Mouse (Mus musculus): ENCODE data around the gene Prokr1. TPM values are rescaled to one million over a fixed set of nuclear protein-coding genes. Genes with fewer than 3 reads are reported as not detected.

Prokr1 gene
- polyA plus RNA-seq, 1 experiment from 2014 or later: 7.0 TPM

- H3K4me2 ChIP-seq (ENCODE audit: low read depth, low read length): no peak overlapping the region
- H3K9me3 ChIP-seq (replicated peaks; ENCODE audit: control insufficient read depth, low read length): no peaks in the 10 kb centered on the region
- no peak overlapping the region for H3K27ac ChIP-seq (ENCODE audit: low read length)
- H3K27me3 ChIP-seq (ENCODE audit: control insufficient read depth, insufficient read depth, low read depth, low read length): 0 out of 2 replicates have a peak, but pooled peaks cover 2% of the 10 kb centered on the region
- no peaks in the 10 kb centered on the region for H3K36me3 ChIP-seq (ENCODE audit: control insufficient read depth, insufficient read depth)
- ATAC-seq (ENCODE audit: low read depth): no peak
- H3K4me3 ChIP-seq (ENCODE audit: low read depth, low read length): no peak overlapping the region
- H3K4me1 ChIP-seq (ENCODE audit: control insufficient read depth, low read depth, low read length): no peaks in the 10 kb centered on the region; the same call in 1 of the 2 replicates
- H3K9ac ChIP-seq (ENCODE audit: low read depth, low read length): no peak overlapping the region
- WGBS (ENCODE audit: insufficient replicate concordance): 49% methylated on average over 11 of the region's 11 CpGs
These were observed 24.5 kb upstream of the Prokr1 start for GRCm38 (mm10) chr6:87614794-87615695.

GRCm38 (mm10) chr6:87599825-87600224 is 9.3 kb upstream of the Prokr1 start:
- Histone ChIP-seq H3K27me3 (ENCODE audit: control insufficient read depth, insufficient read depth, low read depth, low read length) (peaks cover 3% of the 10 kb centered on the region), H3K4me3 (ENCODE audit: low read depth, low read length) (no peak overlapping the region), H3K4me2 (ENCODE audit: low read depth, low read length) (no peak overlapping the region), H3K36me3 (ENCODE audit: control insufficient read depth, insufficient read depth) (no peaks in the 10 kb centered on the region), H3K27ac (ENCODE audit: low read length) (no peak overlapping the region), H3K4me1 (ENCODE audit: control insufficient read depth, low read depth, low read length) (no peaks in the 10 kb centered on the region), H3K9ac (ENCODE audit: low read depth, low read length) (no peak overlapping the region), H3K9me3 (replicated peaks; ENCODE audit: control insufficient read depth, low read length) (no peaks in the 10 kb centered on the region)
- ATAC-seq (ENCODE audit: low read depth): no peak

- 48% methylated on average over 10 of the region's 10 CpGs for WGBS (ENCODE audit: insufficient replicate concordance)
- Histone ChIP-seq H3K36me3 (ENCODE audit: control insufficient read depth, insufficient read depth) (no peaks in the 10 kb centered on the region), H3K27me3 (ENCODE audit: control insufficient read depth, insufficient read depth, low read depth, low read length) (no peaks in the 10 kb centered on the region; the same call in 1 of the 2 replicates), H3K4me2 (ENCODE audit: low read depth, low read length) (no peak overlapping the region), H3K9me3 (replicated peaks; ENCODE audit: control insufficient read depth, low read length) (no peaks in the 10 kb centered on the region), H3K27ac (ENCODE audit: low read length) (no peak overlapping the region), H3K4me1 (ENCODE audit: control insufficient read depth, low read depth, low read length) (no peaks in the 10 kb centered on the region), H3K9ac (ENCODE audit: low read depth, low read length) (no peak overlapping the region), H3K4me3 (ENCODE audit: low read depth, low read length) (no peak overlapping the region)
- no peak for ATAC-seq (ENCODE audit: low read depth)
These were observed 6.7 kb upstream of the Prokr1 start for GRCm38 (mm10) chr6:87597116-87597833.

GRCm38 (mm10) chr6:87594188-87594587 is 3.6 kb upstream of the Prokr1 start:
- Histone ChIP-seq H3K27me3 (ENCODE audit: control insufficient read depth, insufficient read depth, low read depth, low read length) (no peaks in the 10 kb centered on the region), H3K4me3 (ENCODE audit: low read depth, low read length) (no peak overlapping the region), H3K27ac (ENCODE audit: low read length) (no peak overlapping the region), H3K4me1 (ENCODE audit: control insufficient read depth, low read depth, low read length) (peaks cover 18% of the 10 kb centered on the region), H3K4me2 (ENCODE audit: low read depth, low read length) (no peak overlapping the region), H3K9ac (ENCODE audit: low read depth, low read length) (no peak overlapping the region), H3K36me3 (ENCODE audit: control insufficient read depth, insufficient read depth) (no peaks in the 10 kb centered on the region), H3K9me3 (replicated peaks; ENCODE audit: control insufficient read depth, low read length) (no peaks in the 10 kb centered on the region)
- WGBS (ENCODE audit: insufficient replicate concordance): 54% methylated on average over 6 of the region's 6 CpGs
- no peak for ATAC-seq (ENCODE audit: low read depth)

GRCm38 (mm10) chr6:87589718-87590393 is 687 bp downstream of the Prokr1 start:
- no peaks in the 10 kb centered on the region for H3K9me3 ChIP-seq (replicated peaks; ENCODE audit: control insufficient read depth, low read length)
- H3K27me3 ChIP-seq (ENCODE audit: control insufficient read depth, insufficient read depth, low read depth, low read length): peaks cover 8% of the 10 kb centered on the region
- 0 out of 2 replicates have a peak, but pooled peaks cover 3% of the 10 kb centered on the region for H3K36me3 ChIP-seq (ENCODE audit: control insufficient read depth, insufficient read depth)
- H3K4me3 ChIP-seq (ENCODE audit: low read depth, low read length): peak overlapping the region; percentile 68
- 13% methylated on average over 12 of the region's 12 CpGs for WGBS (ENCODE audit: insufficient replicate concordance)
- peak overlapping the region; percentile 89 for H3K4me2 ChIP-seq (ENCODE audit: low read depth, low read length)
- peak overlapping the region; percentile 47 for H3K27ac ChIP-seq (ENCODE audit: low read length)
- H3K4me1 ChIP-seq (ENCODE audit: control insufficient read depth, low read depth, low read length): peaks cover 37% of the 10 kb centered on the region
- H3K9ac ChIP-seq (ENCODE audit: low read depth, low read length): peak overlapping the region; percentile 79
- peak; percentile 68 for ATAC-seq (ENCODE audit: low read depth)

- Histone ChIP-seq H3K9ac (ENCODE audit: low read depth, low read length) (peak overlapping the region; percentile 38), H3K36me3 (ENCODE audit: control insufficient read depth, insufficient read depth) (peaks cover 3% of the 10 kb centered on the region), H3K4me1 (ENCODE audit: control insufficient read depth, low read depth, low read length) (peaks cover 53% of the 10 kb centered on the region), H3K27me3 (ENCODE audit: control insufficient read depth, insufficient read depth, low read depth, low read length) (peaks cover 7% of the 10 kb centered on the region), H3K4me3 (ENCODE audit: low read depth, low read length) (no peak overlapping the region), H3K4me2 (ENCODE audit: low read depth, low read length) (peak overlapping the region; percentile 38), H3K9me3 (replicated peaks; ENCODE audit: control insufficient read depth, low read length) (no peaks in the 10 kb centered on the region), H3K27ac (ENCODE audit: low read length) (peak overlapping the region; percentile 98)
- ATAC-seq (ENCODE audit: low read depth): no peak
- WGBS (ENCODE audit: insufficient replicate concordance): 82% methylated on average over 7 of the region's 7 CpGs
These were observed 6.6 kb downstream of the Prokr1 start for GRCm38 (mm10) chr6:87583991-87584390.

GRCm38 (mm10) chr6:87583183-87583611 is 7.3 kb downstream of the Prokr1 start:
- peak; percentile 98 for ATAC-seq (ENCODE audit: low read depth)
- Histone ChIP-seq H3K4me1 (ENCODE audit: control insufficient read depth, low read depth, low read length) (peaks cover 53% of the 10 kb centered on the region), H3K4me2 (ENCODE audit: low read depth, low read length) (peak overlapping the region; percentile 67), H3K9ac (ENCODE audit: low read depth, low read length) (peak overlapping the region; percentile 65), H3K9me3 (replicated peaks; ENCODE audit: control insufficient read depth, low read length) (no peaks in the 10 kb centered on the region), H3K27me3 (ENCODE audit: control insufficient read depth, insufficient read depth, low read depth, low read length) (no peaks in the 10 kb centered on the region), H3K36me3 (ENCODE audit: control insufficient read depth, insufficient read depth) (no peaks in the 10 kb centered on the region; the same call in none of the 2 replicates), H3K27ac (ENCODE audit: low read length) (peak overlapping the region; percentile 98), H3K4me3 (ENCODE audit: low read depth, low read length) (peak overlapping the region; percentile 40)
- WGBS (ENCODE audit: insufficient replicate concordance): 30% methylated on average over 1 of the region's 1 CpGs

GRCm38 (mm10) chr6:87582456-87582855 is 8.1 kb downstream of the Prokr1 start:
- Histone ChIP-seq H3K27me3 (ENCODE audit: control insufficient read depth, insufficient read depth, low read depth, low read length) (no peaks in the 10 kb centered on the region), H3K9ac (ENCODE audit: low read depth, low read length) (peak overlapping the region; percentile 65), H3K36me3 (ENCODE audit: control insufficient read depth, insufficient read depth) (no peaks in the 10 kb centered on the region; the same call in none of the 2 replicates), H3K4me2 (ENCODE audit: low read depth, low read length) (peak overlapping the region; percentile 67), H3K4me1 (ENCODE audit: control insufficient read depth, low read depth, low read length) (peaks cover 53% of the 10 kb centered on the region), H3K9me3 (replicated peaks; ENCODE audit: control insufficient read depth, low read length) (no peaks in the 10 kb centered on the region), H3K27ac (ENCODE audit: low read length) (peak overlapping the region; percentile 98), H3K4me3 (ENCODE audit: low read depth, low read length) (peak overlapping the region; percentile 40)
- no peak for ATAC-seq (ENCODE audit: low read depth)
- WGBS (ENCODE audit: insufficient replicate concordance): 14% methylated on average over 6 of the region's 6 CpGs

Measured in liver, embryonic 16.5 days (tissue).